Mouse (Mus musculus) small intestine, adult 2 months (tissue): ENCODE measurements around the gene Gm20538. TPM values are rescaled to one million over a fixed set of nuclear protein-coding genes. Genes with fewer than 3 reads are reported as not detected.

Experiments used
- H3K27ac ChIP-seq: fragments of 200-500 bp; 2 replicates; pipeline ENCODE4 v1.5.1; 2012; ENCODE audit warnings: low read depth, low read length, control low read depth, inconsistent platforms; ENCODE audit not compliant: insufficient read depth
- H3K27me3 ChIP-seq: fragments of 200-500 bp; 2 replicates; pipeline ENCODE4 v1.6.1; 2012; ENCODE audit warnings: mild to moderate bottlenecking, moderate library complexity, low read length, inconsistent platforms; ENCODE audit not compliant: control insufficient read depth, insufficient read depth
- H3K36me3 ChIP-seq: fragments of 200-500 bp; 2 replicates; pipeline ENCODE4 v1.6.1; 2012; ENCODE audit warnings: mild to moderate bottlenecking, low read length, control low read depth, inconsistent platforms; ENCODE audit not compliant: control insufficient read depth, insufficient read depth
- H3K4me1 ChIP-seq: fragments of 200-500 bp; 2 replicates; pipeline ENCODE4 v1.6.1; 2012; ENCODE audit warnings: low read length, inconsistent platforms, mixed read lengths; ENCODE audit not compliant: control insufficient read depth, insufficient read depth, insufficient read length
- H3K4me3 ChIP-seq: fragments of 200-500 bp; 2 replicates; pipeline ENCODE4 v1.5.1; 2012; ENCODE audit warnings: low read depth, mild to moderate bottlenecking, control low read depth, inconsistent platforms, low read length, moderate library complexity
- CTCF ChIP-seq: fragments of 200-500 bp; IDR thresholded peaks from 2 replicates; pipeline ENCODE4 v1.5.1; 2012; ENCODE audit warnings: low read depth, mild to moderate bottlenecking, control low read depth, inconsistent platforms, low read length, moderate library complexity, mixed read lengths; ENCODE audit not compliant: insufficient replicate concordance, insufficient read length; ENCODE audit errors: extremely low read depth
- POLR2A ChIP-seq: fragments of 200-500 bp; IDR thresholded peaks from 2 replicates; pipeline ENCODE4 v1.6.1; 2012; ENCODE audit warnings: low read depth, mild to moderate bottlenecking, control low read depth, inconsistent platforms, low read length, moderate library complexity
- WGBS: fragments of 180-500 bp; shearing (Covaris S2); methylation state at CpG from one replicate; pipeline ENCODE4 v1.1.7; 2018; 5-methylcytosine and 5-hydroxymethylcytosine counted together
- polyA plus RNA-seq: library from polyadenylated mRNA; depleted of rRNA; stranded (reverse); fragments of >200 nt; gene quantifications from 2 replicates; pipeline ENCODE4 v1.2.3, GENCODE M21; 2012

The Gm20538 gene
- polyA plus RNA-seq, 1 experiment = not detected

- Histone ChIP-seq H3K27me3 (no peaks in the 10 kb centered on the region), H3K4me1 (no peaks in the 10 kb centered on the region), H3K27ac (no peak overlapping the region), H3K4me3 (no peak overlapping the region), H3K36me3 (no peaks in the 10 kb centered on the region)
- TF ChIP-seq POLR2A (no peak), CTCF (no peak)
- 63% methylated on average over 10 of the region's 10 CpGs for WGBS
These were observed 29.5 kb upstream of the Gm20538 start for GRCm38 (mm10) chr19:44582103-44582502.

GRCm38 (mm10) chr19:44578038-44578437, 25.4 kb upstream of the Gm20538 start:
- H3K36me3 ChIP-seq = peaks cover 12% of the 10 kb centered on the region; the same call in 1 of the 2 replicates
- no peaks in the 10 kb centered on the region for H3K27me3 ChIP-seq
- H3K4me3 ChIP-seq = no peak overlapping the region
- no peaks in the 10 kb centered on the region for H3K4me1 ChIP-seq
- TF ChIP-seq CTCF (no peak), POLR2A (no peak)
- WGBS = 57% methylated on average over 1 of the region's 1 CpGs
- H3K27ac ChIP-seq = no peak overlapping the region

DNA sequence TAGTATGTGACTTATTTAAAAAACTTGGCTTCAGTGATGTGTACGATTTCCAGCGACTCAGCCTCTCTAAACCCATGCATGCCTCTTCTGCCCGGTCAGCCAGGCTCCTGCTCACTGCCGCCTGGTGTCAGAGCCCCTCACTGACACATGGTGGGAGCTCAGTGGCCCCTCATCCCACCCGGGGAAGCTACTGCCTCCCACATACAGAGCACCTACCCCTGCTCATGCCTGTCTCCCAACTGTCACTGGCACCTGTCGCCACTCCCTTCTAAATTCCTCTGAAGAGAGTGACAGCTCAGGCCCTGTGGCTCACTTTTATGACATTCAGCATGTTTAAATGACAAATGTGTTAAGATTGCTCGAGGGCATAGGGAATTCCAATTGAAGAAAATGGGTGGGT, 23.6 kb upstream of the Gm20538 start:
- Histone ChIP-seq H3K27ac (no peak overlapping the region), H3K4me1 (no peaks in the 10 kb centered on the region), H3K27me3 (no peaks in the 10 kb centered on the region), H3K4me3 (no peak overlapping the region), H3K36me3 (peaks cover 27% of the 10 kb centered on the region)
- 66% methylated on average over 7 of the region's 7 CpGs for WGBS
- no peak for TF ChIP-seq POLR2A
- no peak for TF ChIP-seq CTCF

DNA sequence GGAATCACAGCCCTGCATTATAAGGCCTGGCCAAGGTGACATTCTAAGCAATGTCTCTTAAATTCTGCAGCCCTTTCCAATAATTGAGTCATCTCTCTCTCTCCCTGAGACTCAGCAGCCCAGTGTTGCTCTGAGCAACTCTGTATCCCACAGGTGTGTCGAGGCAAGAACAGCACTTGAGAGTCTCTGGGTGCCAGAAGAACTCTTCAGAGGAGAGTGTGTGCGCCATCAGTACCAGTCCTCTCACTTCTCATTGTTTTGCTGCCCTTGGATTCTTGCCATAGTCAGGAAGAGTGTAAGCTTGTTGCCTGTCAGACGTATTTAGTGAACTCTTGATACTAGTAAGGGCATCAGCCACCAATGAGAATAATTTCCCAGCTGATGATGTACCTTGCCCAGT, 15.1 kb upstream of the Gm20538 start:
- Histone ChIP-seq H3K36me3 (peaks cover 66% of the 10 kb centered on the region), H3K4me3 (no peak overlapping the region), H3K27ac (no peak overlapping the region), H3K4me1 (peaks cover 4% of the 10 kb centered on the region; the same call in 1 of the 2 replicates), H3K27me3 (no peaks in the 10 kb centered on the region)
- 84% methylated on average over 3 of the region's 3 CpGs for WGBS
- no peak for TF ChIP-seq CTCF

DNA sequence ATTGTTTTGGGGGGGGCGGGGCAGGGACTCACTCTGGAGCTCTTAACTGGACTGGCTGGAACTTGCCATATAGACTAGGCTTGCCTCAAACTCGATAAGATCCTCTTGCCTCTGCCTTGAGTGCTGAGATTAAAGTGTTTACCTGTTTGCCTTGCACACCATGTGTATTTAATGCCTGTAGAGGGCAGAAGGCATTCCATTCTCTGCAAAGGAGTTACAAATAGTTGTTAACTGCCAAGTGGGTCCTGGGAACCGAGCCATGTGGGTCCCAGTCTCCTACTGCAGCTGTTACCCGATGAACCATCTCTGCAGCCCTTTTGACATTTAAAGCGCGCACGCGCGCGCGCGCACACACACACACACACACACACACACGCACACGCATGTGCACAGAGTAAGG, 11.4 kb upstream of the Gm20538 start:
- Histone ChIP-seq H3K27me3 (no peaks in the 10 kb centered on the region), H3K4me3 (no peak overlapping the region), H3K36me3 (peaks cover 35% of the 10 kb centered on the region), H3K27ac (no peak overlapping the region), H3K4me1 (peaks cover 4% of the 10 kb centered on the region; the same call in 1 of the 2 replicates)
- 86% methylated on average over 14 of the region's 14 CpGs for WGBS
- TF ChIP-seq POLR2A = no peak
- no peak for TF ChIP-seq CTCF

GRCm38 (mm10) chr19:44562652-44563206, 10.1 kb upstream of the Gm20538 start, which contains the start of gene Hif1an:
Hif1an (plus strand) TSS chr19:44562850.
- under 1% methylated on average over 33 of the region's 33 CpGs for WGBS

GRCm38 (mm10) chr19:44554861-44555590, 2.4 kb upstream of the Gm20538 start, which contains the start of gene Ndufb8:
Ndufb8 (minus strand) TSS chr19:44555440.
- whole genome bisulfite sequencing = under 1% methylated on average over 50 of the region's 50 CpGs
- Histone ChIP-seq H3K36me3 (peaks cover 28% of the 10 kb centered on the region), H3K27ac (peak within 1 kb of the TSS; percentile 33; the same call in 1 of the 2 replicates), H3K4me1 (peaks cover 2% of the 10 kb centered on the region; the same call in 1 of the 2 replicates), H3K4me3 (peak within 1 kb of the TSS; percentile 86), H3K27me3 (no peaks in the 10 kb centered on the region)
- TF ChIP-seq POLR2A (peak; percentile 90), CTCF (no peak)

More at GRCm38 (mm10) chr19:44562652-44563206, 10.1 kb upstream of the Gm20538 start, which contains the start of gene Hif1an:
- TF ChIP-seq CTCF (peak; percentile 92), POLR2A (peak; percentile 89)
- Histone ChIP-seq H3K4me3 (peak within 1 kb of the TSS; percentile 97), H3K36me3 (peaks cover 23% of the 10 kb centered on the region), H3K4me1 (peaks cover 4% of the 10 kb centered on the region; the same call in 1 of the 2 replicates), H3K27ac (0 out of 2 replicates have a peak within 1 kb of the TSS, but pooled peaks have one; percentile 42), H3K27me3 (no peaks in the 10 kb centered on the region)
